Mouse (Mus musculus): Measurements from ENCODE around the gene Tm7sf2. TPM values are rescaled to one million over a fixed set of nuclear protein-coding genes. Genes with fewer than 3 reads are reported as not detected.

Tm7sf2 gene
- polyA plus RNA-seq, 1 experiment from 2014 or later = 7.8 TPM

DNA sequence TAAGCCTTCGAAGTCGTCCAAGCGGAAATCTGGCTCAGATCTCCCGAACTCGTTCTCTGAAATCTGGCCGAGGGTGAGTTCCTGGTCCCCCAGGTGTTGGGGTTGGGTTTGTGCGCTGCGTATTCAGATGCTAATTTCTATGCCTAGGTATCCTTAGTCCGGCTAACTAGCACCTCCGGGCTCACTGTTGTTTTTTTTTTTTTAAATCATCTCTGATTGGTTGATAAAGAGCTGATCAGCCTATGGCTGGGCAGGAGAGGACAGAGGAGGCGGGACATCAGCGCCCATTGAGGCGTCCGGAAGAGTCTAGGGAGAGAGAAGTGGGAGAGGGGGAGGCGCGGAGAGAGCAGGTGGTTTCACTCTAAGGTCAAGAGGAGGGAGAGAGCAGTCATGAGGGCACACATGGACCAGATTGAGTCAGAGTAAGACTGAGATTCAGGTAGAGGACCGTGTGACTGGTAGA, 17.3 kb upstream of the Tm7sf2 start:
- Histone ChIP-seq H3K36me3 (peaks cover 68% of the 10 kb centered on the region), H3K27me3 (replicated peaks) (no peaks in the 10 kb centered on the region), H3K4me2 (peak overlapping the region; percentile 93), H3K4me3 (peak overlapping the region; percentile 84), H3K4me1 (peaks cover 22% of the 10 kb centered on the region), H3K9me3 (no peaks in the 10 kb centered on the region), H3K9ac (peak overlapping the region; percentile 89), H3K27ac (replicated peaks) (peak overlapping the region; percentile 59)
- 0% methylated on average over 17 of the region's 17 CpGs for WGBS
- ATAC-seq (ENCODE audit: extremely low read depth, insufficient number of reproducible peaks, low FRiP score, low TSS enrichment) = no peak

DNA sequence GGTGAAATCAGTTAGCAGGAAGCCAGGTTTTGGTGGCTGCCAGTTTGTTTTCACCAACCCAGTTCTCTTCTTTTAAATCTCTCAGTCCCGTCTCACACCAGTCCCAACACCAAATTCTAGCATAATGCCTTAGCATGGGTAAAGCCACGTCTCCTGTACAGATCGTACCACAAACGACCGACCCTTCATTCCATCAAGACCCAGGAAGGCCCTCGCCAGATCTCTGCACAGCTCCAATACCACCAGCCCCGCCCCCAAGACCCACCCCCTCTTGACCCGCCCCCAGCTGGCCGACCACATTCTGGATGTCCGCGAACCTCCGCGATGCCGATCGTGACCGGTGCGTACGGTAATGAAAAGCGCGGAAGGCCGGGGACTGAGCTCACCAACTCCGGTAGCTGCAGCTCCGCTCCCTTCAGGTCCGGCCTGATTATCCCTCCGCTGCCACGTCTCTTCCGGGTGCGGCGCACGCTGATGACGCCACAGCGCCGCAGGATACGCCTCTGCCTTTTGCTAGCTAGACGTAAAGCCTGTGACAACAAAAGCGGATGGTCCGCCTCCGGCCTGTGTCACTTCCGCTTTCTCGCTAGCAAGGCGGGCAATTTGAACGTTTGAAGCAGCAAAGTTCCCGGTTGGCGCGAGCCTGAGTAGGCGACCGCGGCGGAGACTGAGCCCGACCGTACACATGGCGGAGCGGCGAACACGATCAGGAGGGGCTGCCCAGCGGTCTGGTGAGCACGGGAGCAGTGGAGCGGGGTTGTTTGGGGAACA, 16.5 kb upstream of the Tm7sf2 start, which contains the start of the genes Zfpl1 and Cdca5:
Gene Zfpl1 (minus strand): TSS at position 479 of the 771 bp plus-strand sequence.
Gene Cdca5 (plus strand): TSS at position 506 of the 771 bp plus-strand sequence.
- peak; percentile 79 for ATAC-seq (ENCODE audit: extremely low read depth, insufficient number of reproducible peaks, low FRiP score, low TSS enrichment)
- peaks cover 68% of the 10 kb centered on the region for H3K36me3 ChIP-seq

DNA sequence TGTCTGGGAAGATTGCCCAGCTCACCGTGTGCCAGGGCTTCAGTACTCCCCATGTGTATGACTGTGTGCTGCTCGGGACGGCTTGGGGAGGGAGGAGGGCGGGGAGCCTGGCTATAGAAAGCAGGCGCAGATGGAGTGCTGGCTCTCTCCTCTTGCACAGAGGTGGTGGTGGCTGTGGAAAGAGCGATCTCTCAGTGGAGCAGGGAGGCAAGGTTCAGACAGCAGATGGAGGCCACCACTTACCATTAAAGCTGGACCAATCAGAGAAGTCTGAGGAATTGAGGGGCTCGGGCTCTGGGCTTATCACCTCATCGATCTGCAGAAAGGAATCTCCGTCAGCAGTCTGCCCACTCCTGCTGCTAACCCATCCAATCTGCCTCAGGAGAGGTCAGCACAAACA, 14.0 kb upstream of the Tm7sf2 start, which contains the start of gene Gm28374:
Gene Gm28374 (minus strand): TSS at position 101 of the 400 bp plus-strand sequence.
- no peak for ATAC-seq (ENCODE audit: extremely low read depth, insufficient number of reproducible peaks, low FRiP score, low TSS enrichment)
- Histone ChIP-seq H3K4me3 (no peak within 1 kb of the TSS), H3K36me3 (peaks cover 48% of the 10 kb centered on the region), H3K27me3 (replicated peaks) (no peaks in the 10 kb centered on the region), H3K27ac (replicated peaks) (no peak within 1 kb of the TSS), H3K4me2 (no peak within 1 kb of the TSS), H3K9me3 (no peaks in the 10 kb centered on the region), H3K4me1 (peaks cover 27% of the 10 kb centered on the region), H3K9ac (no peak within 1 kb of the TSS)
- WGBS = 84% methylated on average over 9 of the region's 9 CpGs

More for the DNA sequence above, 16.5 kb upstream of the Tm7sf2 start, which contains the start of the genes Zfpl1 and Cdca5:
- Histone ChIP-seq H3K4me1 (peaks cover 22% of the 10 kb centered on the region), H3K27ac (replicated peaks) (peak within 1 kb of the TSS; percentile 59), H3K4me2 (peak within 1 kb of the TSS; percentile 94), H3K9me3 (no peaks in the 10 kb centered on the region), H3K9ac (peak within 1 kb of the TSS; percentile 89), H3K27me3 (replicated peaks) (no peaks in the 10 kb centered on the region), H3K4me3 (peak within 1 kb of the TSS; percentile 84)
- WGBS = under 1% methylated on average over 58 of the region's 58 CpGs

DNA sequence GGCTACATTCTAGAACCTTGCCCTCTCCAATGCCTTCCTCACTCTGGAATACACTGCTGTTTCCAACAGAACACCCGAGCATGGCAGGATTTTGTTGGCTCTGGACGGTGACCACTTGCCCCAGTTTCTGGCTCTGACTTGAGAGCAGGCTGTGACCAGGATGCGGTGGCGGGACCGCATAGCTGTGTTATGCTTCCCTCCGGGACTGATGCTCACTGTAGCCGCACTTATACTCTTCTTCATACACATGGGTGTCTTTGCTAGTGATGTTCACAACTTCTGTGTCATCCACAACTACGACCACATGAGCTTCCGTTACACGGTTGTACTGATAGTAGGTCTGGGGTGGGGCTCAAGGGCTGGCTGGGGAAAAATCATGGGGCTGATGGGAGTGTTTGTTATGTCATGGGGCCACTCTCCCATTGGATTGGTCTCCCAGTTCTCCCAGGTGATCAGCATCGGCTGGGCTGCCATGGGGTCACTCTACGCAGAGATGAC, 11.9 kb upstream of the Tm7sf2 start, which contains the start of gene Tmem262:
Gene Tmem262 (plus strand): TSS at position 51 of the 498 bp plus-strand sequence.
- peaks cover 25% of the 10 kb centered on the region for H3K4me1 ChIP-seq
- H3K9ac ChIP-seq = no peak within 1 kb of the TSS
- no peak for ATAC-seq (ENCODE audit: extremely low read depth, insufficient number of reproducible peaks, low FRiP score, low TSS enrichment)

DNA sequence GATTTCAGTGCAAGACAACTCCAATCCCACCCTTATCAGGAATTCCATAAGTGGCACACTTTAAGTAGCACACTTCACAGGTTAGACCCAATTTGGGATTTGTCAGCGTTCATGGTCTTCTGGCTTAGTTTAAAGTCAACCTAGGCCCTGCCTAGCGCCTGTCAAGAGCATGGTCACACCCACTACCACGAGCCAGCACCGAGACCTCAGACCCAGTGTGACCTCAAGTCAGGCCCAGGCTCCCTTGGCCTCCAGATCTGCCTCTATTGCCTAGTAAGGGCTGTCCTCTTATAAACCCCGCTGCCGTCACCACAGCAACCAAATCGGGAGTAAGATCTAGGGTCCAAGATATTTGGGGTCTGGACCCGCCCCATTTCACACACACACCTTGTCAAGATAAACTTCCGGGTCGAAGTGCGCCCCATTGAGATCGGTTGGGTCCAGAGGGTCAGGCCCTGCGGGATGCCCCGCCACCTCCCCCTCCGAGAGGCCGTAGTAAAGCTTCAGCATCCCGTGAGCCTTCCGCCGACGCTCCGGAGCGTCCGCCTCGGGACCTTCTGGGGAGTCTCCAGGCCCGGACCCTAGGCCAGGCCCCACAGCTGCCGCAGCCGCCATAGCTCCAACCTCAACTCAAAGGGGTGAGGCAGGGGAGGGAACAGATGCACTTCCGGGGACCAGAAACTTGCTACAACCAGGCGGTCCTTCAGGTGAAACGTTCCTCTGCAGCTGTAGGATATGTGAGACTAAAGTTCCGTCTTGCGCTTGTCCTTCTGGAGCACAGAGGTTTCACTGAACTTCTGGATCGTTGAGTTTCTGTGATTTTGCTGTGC, 8.6 kb upstream of the Tm7sf2 start, which contains the start of gene Vps51:
Gene Vps51 (minus strand): TSS at position 668 of the 830 bp plus-strand sequence.
- ATAC-seq (ENCODE audit: extremely low read depth, insufficient number of reproducible peaks, low FRiP score, low TSS enrichment) = peak; percentile 45
- peak within 1 kb of the TSS; percentile 69 for H3K27ac ChIP-seq (replicated peaks)
- WGBS = 1% methylated on average over 33 of the region's 33 CpGs
- peak within 1 kb of the TSS; percentile 82 for H3K9ac ChIP-seq
- H3K4me2 ChIP-seq = peak within 1 kb of the TSS; percentile 79
- H3K4me1 ChIP-seq = peaks cover 13% of the 10 kb centered on the region
- peaks cover 53% of the 10 kb centered on the region for H3K36me3 ChIP-seq
- H3K9me3 ChIP-seq = no peaks in the 10 kb centered on the region
- H3K4me3 ChIP-seq = peak within 1 kb of the TSS; percentile 72
- no peaks in the 10 kb centered on the region for H3K27me3 ChIP-seq (replicated peaks)

More for the DNA sequence above, 11.9 kb upstream of the Tm7sf2 start, which contains the start of gene Tmem262:
- 89% methylated on average over 12 of the region's 12 CpGs for WGBS
- Histone ChIP-seq H3K27me3 (replicated peaks) (no peaks in the 10 kb centered on the region), H3K4me2 (no peak within 1 kb of the TSS), H3K4me3 (no peak within 1 kb of the TSS), H3K36me3 (peaks cover 40% of the 10 kb centered on the region), H3K9me3 (no peaks in the 10 kb centered on the region), H3K27ac (replicated peaks) (no peak within 1 kb of the TSS)

DNA sequence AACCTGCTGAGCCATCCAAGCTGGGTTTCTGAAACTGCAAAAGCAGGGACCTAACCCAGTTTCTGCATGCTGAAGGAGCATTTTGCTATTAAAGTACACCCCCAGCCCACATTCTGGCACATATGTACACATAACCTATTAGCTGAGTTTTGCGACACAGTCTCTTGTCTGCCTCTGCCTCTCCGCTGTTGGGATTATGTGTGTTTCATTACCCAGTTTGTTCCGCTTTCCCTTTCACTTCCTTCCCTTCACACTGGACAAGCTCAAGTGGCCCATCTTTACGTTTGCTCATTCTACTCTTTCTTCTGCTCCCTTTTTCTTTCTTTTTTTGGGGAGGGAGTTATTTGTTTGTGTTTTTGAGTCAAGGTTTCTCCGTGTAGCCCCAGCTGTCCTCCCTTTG, 5.7 kb upstream of the Tm7sf2 start:
- H3K4me3 ChIP-seq = no peak overlapping the region
- no peak overlapping the region for H3K9ac ChIP-seq
- no peak overlapping the region for H3K27ac ChIP-seq (replicated peaks)
- H3K9me3 ChIP-seq = no peaks in the 10 kb centered on the region
- no peaks in the 10 kb centered on the region for H3K27me3 ChIP-seq (replicated peaks)
- H3K4me2 ChIP-seq = no peak overlapping the region
- ATAC-seq (ENCODE audit: extremely low read depth, insufficient number of reproducible peaks, low FRiP score, low TSS enrichment) = no peak
- peaks cover 13% of the 10 kb centered on the region for H3K4me1 ChIP-seq
- WGBS = 92% methylated on average over 5 of the region's 5 CpGs
- H3K36me3 ChIP-seq = peaks cover 57% of the 10 kb centered on the region

DNA sequence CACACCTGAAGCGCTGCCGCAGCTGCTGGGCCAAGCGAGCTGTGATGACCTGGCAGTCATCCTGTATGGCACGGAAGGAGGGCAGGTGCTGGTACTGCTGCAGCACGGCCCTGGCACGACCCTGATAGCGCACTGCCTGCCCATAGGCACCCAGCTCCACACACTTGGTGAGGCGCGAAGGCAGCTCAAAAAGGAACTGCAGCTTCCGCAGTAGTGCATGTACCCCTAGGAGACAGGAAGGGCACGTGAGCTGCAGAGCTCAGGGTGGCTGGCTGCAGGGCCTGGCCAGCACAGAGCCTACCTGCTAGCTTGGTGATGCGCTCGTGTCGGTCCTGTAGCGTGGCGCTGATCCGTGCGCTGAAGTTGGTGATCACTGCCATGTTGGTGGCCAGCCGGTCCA, 3.1 kb upstream of the Tm7sf2 start:
- H3K4me1 ChIP-seq = peaks cover 26% of the 10 kb centered on the region
- 89% methylated on average over 19 of the region's 19 CpGs for WGBS
- no peak overlapping the region for H3K4me2 ChIP-seq
- no peak overlapping the region for H3K4me3 ChIP-seq
- H3K9ac ChIP-seq = no peak overlapping the region
- H3K27me3 ChIP-seq (replicated peaks) = no peaks in the 10 kb centered on the region
- ATAC-seq (ENCODE audit: extremely low read depth, insufficient number of reproducible peaks, low FRiP score, low TSS enrichment) = no peak
- peaks cover 63% of the 10 kb centered on the region for H3K36me3 ChIP-seq
- no peaks in the 10 kb centered on the region for H3K9me3 ChIP-seq
- no peak overlapping the region for H3K27ac ChIP-seq (replicated peaks)

DNA sequence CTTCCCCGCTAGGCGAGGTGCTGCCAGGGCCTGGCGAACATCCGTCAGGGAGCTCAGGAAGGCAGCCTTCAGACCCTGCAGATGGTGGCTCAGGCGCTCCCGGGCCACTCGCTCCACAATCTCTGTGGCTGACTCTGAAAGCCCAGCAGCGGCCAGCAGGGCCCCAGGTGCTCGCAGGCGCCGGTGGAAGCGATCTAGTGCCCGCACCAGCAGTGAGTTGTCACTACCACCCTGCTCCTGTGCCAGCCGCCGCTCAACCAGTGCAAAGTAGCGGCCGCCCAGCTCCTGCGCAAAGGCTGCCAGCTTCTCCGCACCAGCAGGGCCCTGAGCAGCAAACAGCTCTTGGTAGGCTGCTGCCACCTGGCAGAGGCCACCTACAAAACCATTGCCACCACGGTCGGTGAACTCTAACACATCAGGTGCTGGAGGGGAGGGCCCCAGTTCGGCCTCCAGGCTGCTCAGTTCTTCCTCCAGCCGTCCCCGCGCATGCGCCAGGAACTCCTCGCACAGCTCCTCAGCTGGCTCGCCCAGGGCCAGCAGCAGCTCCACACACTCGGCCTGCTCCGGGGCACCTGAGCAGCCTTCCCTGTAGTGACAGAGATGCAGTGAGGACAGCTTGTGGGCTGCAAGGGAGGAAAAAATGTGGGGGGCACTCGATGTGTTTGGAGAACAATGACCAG, 2.5 kb upstream of the Tm7sf2 start:
- peaks cover 63% of the 10 kb centered on the region for H3K36me3 ChIP-seq
- H3K27ac ChIP-seq (replicated peaks) = no peak overlapping the region
- peaks cover 23% of the 10 kb centered on the region for H3K4me1 ChIP-seq
- H3K4me3 ChIP-seq = no peak overlapping the region
- H3K9me3 ChIP-seq = no peaks in the 10 kb centered on the region
- WGBS = 91% methylated on average over 31 of the region's 31 CpGs
- H3K27me3 ChIP-seq (replicated peaks) = no peaks in the 10 kb centered on the region
- no peak overlapping the region for H3K9ac ChIP-seq
- no peak for ATAC-seq (ENCODE audit: extremely low read depth, insufficient number of reproducible peaks, low FRiP score, low TSS enrichment)
- no peak overlapping the region for H3K4me2 ChIP-seq

DNA sequence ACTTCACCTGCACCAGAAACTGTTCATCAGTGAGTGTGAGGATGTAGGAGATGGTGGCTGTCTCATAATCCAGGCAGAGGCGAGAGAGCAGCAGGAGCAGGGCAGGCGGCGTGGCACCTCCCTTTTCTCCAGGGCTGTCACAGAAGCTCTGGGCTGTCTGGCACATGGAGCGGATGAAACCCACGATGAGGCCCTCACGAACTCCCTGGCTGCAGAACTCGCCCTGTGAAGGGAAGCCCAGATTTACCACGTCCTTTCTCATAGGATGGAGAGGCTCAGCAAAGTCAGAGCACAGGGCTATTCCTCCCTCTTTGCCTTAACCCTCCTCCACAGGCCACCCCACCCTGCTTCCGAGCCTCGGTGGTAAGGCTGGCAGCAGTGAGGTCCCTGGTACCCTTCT, 1.7 kb upstream of the Tm7sf2 start:
- 88% methylated on average over 10 of the region's 10 CpGs for WGBS
- ATAC-seq (ENCODE audit: extremely low read depth, insufficient number of reproducible peaks, low FRiP score, low TSS enrichment) = no peak
- H3K9ac ChIP-seq = no peak overlapping the region

DNA sequence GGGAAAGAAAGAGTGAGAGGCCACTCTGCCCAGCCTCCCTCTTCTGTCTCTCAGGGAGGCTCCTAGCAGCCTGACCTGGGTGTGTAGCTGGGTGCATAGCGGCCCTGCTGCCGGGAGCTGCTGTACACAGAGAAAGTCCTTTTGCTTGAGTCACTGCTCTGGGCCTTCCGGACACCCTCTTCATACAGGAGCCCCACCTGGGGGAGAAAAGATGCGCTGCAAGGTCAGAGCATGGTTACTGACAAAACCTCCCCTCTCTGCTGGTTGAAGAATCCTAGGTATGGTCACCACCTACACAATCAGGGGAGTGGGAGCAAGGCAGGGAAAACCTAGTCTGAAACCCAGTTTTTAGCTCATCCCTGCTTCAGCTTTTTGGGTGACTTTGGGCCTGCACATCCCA, 778 bp upstream of the Tm7sf2 start:
- no peaks in the 10 kb centered on the region for H3K9me3 ChIP-seq
- H3K36me3 ChIP-seq = peaks cover 50% of the 10 kb centered on the region
- no peaks in the 10 kb centered on the region for H3K27me3 ChIP-seq (replicated peaks)
- no peak for ATAC-seq (ENCODE audit: extremely low read depth, insufficient number of reproducible peaks, low FRiP score, low TSS enrichment)
- no peak overlapping the region for H3K9ac ChIP-seq
- H3K4me1 ChIP-seq = peaks cover 23% of the 10 kb centered on the region
- H3K27ac ChIP-seq (replicated peaks) = no peak overlapping the region
- no peak overlapping the region for H3K4me3 ChIP-seq
- 73% methylated on average over 4 of the region's 4 CpGs for WGBS
- no peak overlapping the region for H3K4me2 ChIP-seq

More for the DNA sequence above, 1.7 kb upstream of the Tm7sf2 start:
- Histone ChIP-seq H3K27ac (replicated peaks) (no peak overlapping the region), H3K4me2 (no peak overlapping the region), H3K36me3 (peaks cover 58% of the 10 kb centered on the region), H3K9me3 (no peaks in the 10 kb centered on the region), H3K27me3 (replicated peaks) (no peaks in the 10 kb centered on the region), H3K4me3 (no peak overlapping the region), H3K4me1 (peaks cover 23% of the 10 kb centered on the region)
